Mouse (Mus musculus) hindbrain, embryonic 10.5 days (tissue): ENCODE measurements around the gene Tubgcp2. TPM values are rescaled to one million over a fixed set of nuclear protein-coding genes. Genes with fewer than 3 reads are reported as not detected.

Experiments used
- DNase-seq: peaks from one replicate; pipeline ENCODE4 v3.0.0-alpha.2; 2017; ENCODE audit warnings: low spot score
- H3K27ac ChIP-seq: fragments of 300-500 bp; sonication (generic); 2 replicates; pipeline ENCODE4 v1.5.1; 2016; ENCODE audit warnings: mild to moderate bottlenecking, moderate library complexity
- H3K27me3 ChIP-seq: fragments of 300-500 bp; sonication (generic); 2 replicates; pipeline ENCODE4 v1.6.1; 2016; ENCODE audit warnings: mild to moderate bottlenecking; ENCODE audit not compliant: poor library complexity, insufficient read depth, severe bottlenecking
- H3K36me3 ChIP-seq: fragments of 300-500 bp; sonication (generic); 2 replicates; pipeline ENCODE4 v1.6.1; 2016; ENCODE audit warnings: mild to moderate bottlenecking, moderate library complexity
- H3K4me1 ChIP-seq: fragments of 300-500 bp; sonication (generic); replicated peaks from 2 replicates; pipeline ENCODE4 v1.6.1; 2016; ENCODE audit warnings: mild to moderate bottlenecking
- H3K4me3 ChIP-seq: fragments of 300-500 bp; sonication (generic); 2 replicates; pipeline ENCODE4 v1.5.1; 2016; ENCODE audit warnings: mild to moderate bottlenecking, moderate library complexity
- H3K9me3 ChIP-seq: fragments of 300-500 bp; sonication (generic); 2 replicates; pipeline ENCODE4 v1.6.1; 2016; ENCODE audit warnings: mild to moderate bottlenecking, moderate library complexity
- WGBS: fragments of 180-500 bp; shearing (Covaris S2); methylation state at CpG from one replicate; pipeline ENCODE4 v1.1.7; 2016; 5-methylcytosine and 5-hydroxymethylcytosine counted together
- polyA plus RNA-seq: library from polyadenylated mRNA; unstranded; fragments of >200 nt; fragmentation: Nextera tagmentation; extraction: Ambion mirVana; gene quantifications from 2 replicates; pipeline ENCODE4 v1.2.1, GENCODE M21; 2016

The Tubgcp2 gene
- polyA plus RNA-seq, 1 experiment from 2014 or later: 82.2 TPM

DNA sequence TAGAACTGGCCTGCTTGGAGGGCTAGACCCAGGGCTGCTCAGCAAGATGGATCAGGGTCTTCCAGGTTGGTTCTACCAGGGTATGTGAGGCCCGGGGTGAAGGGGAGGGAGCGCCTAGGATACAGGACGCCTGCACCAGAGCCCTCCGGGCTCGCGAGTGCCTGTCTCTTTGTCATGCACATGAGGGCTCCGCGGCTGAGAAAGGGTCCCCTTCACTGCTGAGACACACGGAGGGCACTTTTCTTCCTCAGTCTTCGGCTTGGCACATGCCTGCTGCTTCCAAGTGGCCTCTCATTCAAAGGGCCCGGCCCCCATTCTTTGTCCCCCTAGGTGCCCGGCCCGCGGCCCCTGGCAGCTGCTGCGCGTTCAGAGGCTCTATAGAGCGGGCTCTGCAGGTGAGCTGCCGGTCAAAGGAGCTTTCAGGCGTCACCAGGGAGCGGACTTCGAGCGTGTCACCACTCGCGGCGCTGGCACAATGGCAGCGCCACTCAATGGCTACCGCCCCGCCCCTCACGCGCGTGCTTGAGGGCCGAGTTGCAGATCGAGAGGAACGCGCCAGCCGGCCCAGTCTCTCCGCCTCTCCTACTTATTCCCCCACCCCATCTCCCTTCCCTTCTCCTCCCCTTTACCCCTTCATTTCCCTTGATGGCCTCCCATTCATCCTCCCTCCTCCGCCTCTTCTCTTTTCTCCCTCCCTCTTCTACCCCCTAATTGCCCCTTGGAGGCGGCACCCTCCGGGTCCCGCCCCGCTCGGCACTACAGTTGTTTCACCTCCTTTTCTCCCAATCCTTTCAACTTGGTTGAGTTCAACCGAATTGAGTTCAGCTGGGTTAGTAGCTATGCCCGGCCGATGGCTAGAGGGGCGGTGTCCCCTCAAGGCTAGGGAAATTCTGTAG is 24.7 kb upstream of the Tubgcp2 start:
- H3K36me3 ChIP-seq: no peaks in the 10 kb centered on the region
- H3K27me3 ChIP-seq: peaks cover 99% of the 10 kb centered on the region
- under 1% methylated on average over 47 of the region's 47 CpGs for WGBS
- DNase-seq: peak; percentile 87
- no peaks in the 10 kb centered on the region for H3K9me3 ChIP-seq
- peak overlapping the region; percentile 52 for H3K4me3 ChIP-seq
- H3K27ac ChIP-seq: peak overlapping the region; percentile 95
- H3K4me1 ChIP-seq: peaks cover 88% of the 10 kb centered on the region

DNA sequence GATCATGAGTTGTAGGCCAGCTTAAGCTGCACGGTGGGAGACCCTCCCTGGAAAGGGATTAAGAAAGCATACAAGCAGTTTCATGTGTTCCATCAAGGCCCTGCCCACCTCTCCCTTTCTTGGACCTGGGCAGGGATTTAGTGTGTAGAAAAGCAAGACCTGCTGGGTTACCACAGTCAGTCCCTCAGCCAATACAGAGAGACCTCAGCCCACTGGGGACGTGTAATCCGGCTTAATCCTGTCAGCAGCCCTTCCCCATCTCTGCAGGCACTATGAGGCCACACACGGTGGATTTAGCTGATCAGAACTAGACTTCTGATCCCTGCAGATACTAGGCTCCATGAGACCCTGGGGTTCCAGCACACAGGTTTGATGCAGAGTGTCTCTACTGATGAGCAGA is 23.1 kb upstream of the Tubgcp2 start:
- Histone ChIP-seq H3K36me3 (no peaks in the 10 kb centered on the region), H3K9me3 (no peaks in the 10 kb centered on the region), H3K27me3 (peaks cover 100% of the 10 kb centered on the region), H3K4me1 (peaks cover 83% of the 10 kb centered on the region), H3K27ac (peak overlapping the region; percentile 95), H3K4me3 (peak overlapping the region; percentile 52)
- WGBS: 14% methylated on average over 4 of the region's 4 CpGs
- DNase-seq: peak; percentile 15

DNA sequence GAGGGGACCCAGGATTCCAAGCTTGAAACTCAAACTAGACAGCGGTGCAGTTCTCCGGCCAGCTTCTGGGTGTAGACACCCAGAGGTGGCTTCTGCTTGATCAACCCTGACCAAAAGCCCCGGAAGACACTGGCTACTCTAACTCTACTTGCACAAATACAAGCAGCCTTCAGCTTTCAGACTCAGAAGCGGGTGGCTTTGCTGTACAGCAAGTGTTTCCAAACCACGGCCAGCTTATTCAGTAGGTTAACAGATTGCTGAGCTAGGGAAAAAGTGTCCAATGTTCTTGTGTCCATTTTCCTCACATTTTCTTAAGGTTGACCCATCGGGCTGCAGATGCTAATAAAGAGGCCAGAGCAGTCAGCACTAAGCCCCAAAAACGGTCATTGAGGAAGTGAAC is 22.1 kb upstream of the Tubgcp2 start:
- DNase-seq: no peak
- WGBS: 13% methylated on average over 7 of the region's 7 CpGs
- Histone ChIP-seq H3K27me3 (peaks cover 99% of the 10 kb centered on the region), H3K36me3 (no peaks in the 10 kb centered on the region), H3K4me3 (peak overlapping the region; percentile 57), H3K9me3 (no peaks in the 10 kb centered on the region), H3K4me1 (peaks cover 77% of the 10 kb centered on the region), H3K27ac (peak overlapping the region; percentile 95)

DNA sequence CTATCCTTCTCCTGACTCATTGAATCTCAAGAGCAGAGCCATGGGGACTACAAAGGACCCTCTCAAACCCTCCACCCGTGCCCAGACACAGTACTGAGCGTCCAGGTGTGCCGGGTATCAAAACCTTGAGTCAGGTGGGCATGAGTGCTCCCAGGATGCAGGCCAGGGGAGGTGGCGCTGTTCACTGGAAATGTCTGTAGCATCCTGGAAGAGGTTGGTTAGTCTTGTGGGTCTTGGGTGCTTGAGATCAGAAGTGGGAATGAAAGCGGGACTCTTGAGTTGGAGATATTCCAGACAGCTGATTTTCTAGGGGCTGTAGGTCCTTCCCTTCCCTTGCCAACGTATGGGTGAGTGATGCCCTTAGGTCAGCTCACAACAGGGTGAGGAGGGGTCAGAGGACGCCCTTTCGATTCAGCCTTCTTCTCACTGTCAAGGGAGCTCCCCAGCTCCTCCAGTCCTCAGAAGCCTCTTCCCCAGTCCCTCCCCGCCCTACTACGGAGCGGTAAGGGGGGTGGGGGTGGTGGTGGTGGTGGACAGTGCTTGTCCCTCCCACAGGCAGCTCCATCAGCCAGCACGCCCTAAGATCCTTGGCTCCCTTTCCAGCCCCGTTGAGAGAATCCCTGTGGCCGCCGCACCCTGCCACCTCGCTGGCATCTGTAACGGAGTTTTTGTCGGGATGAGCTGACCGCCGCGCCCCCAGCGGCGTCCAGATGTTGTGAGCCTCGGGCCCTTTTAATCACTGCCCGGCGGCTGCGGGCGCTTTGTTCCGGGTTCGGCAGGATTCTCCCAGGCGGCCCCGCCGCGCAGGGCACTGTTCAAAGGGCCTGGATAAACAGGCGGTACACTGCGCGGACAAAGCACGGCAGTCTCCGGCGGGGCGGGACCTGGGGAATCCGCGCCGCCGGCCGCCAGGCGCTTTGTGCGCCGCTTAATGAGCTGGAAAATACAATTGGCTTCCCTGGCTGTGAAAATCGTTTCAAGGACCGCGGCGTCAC is 21.2 kb upstream of the Tubgcp2 start:
- WGBS: 2% methylated on average over 53 of the region's 53 CpGs

DNA sequence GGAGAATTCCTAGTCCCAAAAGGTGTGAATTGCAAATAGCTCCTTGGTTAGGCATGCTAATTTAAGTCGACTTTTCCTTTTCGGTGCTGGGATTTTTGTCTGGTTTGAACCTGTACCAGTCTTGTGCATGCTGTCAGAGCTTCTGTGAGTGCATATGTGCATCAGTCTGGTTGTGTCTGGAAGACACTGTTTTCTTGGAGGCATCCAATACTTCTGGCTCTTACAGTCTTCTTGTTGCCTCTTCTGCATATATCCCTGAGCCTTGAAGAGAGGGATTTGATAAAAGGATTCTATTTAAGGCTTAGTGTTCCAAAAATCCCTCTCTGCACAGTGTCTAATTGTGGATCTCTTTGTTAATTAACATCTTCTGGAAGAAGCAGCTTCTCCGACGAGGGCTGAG is 17.7 kb upstream of the Tubgcp2 start:
- Histone ChIP-seq H3K9me3 (no peaks in the 10 kb centered on the region), H3K4me3 (no peak overlapping the region), H3K36me3 (no peaks in the 10 kb centered on the region), H3K27ac (no peak overlapping the region), H3K4me1 (peaks cover 58% of the 10 kb centered on the region), H3K27me3 (peaks cover 99% of the 10 kb centered on the region)
- DNase-seq: no peak
- WGBS: 87% methylated on average over 4 of the region's 4 CpGs

More for the DNA sequence above, 21.2 kb upstream of the Tubgcp2 start:
- Histone ChIP-seq H3K4me3 (peak overlapping the region; percentile 57), H3K9me3 (no peaks in the 10 kb centered on the region), H3K36me3 (no peaks in the 10 kb centered on the region), H3K27me3 (peaks cover 99% of the 10 kb centered on the region), H3K27ac (peak overlapping the region; percentile 95), H3K4me1 (peaks cover 69% of the 10 kb centered on the region)
- DNase-seq: peak; percentile 91

DNA sequence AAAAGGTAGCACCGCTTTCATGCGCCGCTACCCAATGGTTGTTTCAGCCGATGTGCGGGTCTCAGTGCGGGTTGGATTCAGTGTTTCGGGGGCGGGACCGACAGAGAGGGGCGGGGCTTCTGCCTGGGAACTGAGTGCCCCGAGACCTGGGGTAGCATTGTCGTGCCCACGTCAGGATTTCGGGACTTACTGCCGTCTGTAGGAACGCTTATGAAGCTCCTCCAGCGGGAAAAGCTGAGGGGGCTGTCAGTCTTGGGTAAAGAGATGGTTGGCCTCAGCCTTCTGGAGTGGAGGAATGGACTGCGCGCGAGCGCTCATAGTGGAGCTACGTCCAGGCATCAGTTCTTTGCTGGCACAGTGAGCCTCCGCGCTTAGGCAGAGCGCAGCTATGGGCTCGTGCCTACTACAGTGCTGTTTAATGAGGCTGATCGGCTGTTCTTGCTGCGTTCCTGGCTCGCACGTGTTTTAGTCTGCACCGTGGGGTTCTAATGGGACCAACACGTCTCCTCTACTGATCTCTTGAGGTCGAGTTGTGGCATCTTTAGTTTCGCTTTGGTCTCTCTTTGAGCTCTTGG is 12.7 kb upstream of the Tubgcp2 start:
- H3K4me1 ChIP-seq: peaks cover 51% of the 10 kb centered on the region
- under 1% methylated on average over 34 of the region's 34 CpGs for WGBS
- H3K9me3 ChIP-seq: no peaks in the 10 kb centered on the region
- peak overlapping the region; percentile 86 for H3K27ac ChIP-seq
- H3K4me3 ChIP-seq: peak overlapping the region; percentile 65
- peak; percentile 80 for DNase-seq
- H3K27me3 ChIP-seq: peaks cover 99% of the 10 kb centered on the region
- H3K36me3 ChIP-seq: peaks cover 15% of the 10 kb centered on the region; the same call in 1 of the 2 replicates

DNA sequence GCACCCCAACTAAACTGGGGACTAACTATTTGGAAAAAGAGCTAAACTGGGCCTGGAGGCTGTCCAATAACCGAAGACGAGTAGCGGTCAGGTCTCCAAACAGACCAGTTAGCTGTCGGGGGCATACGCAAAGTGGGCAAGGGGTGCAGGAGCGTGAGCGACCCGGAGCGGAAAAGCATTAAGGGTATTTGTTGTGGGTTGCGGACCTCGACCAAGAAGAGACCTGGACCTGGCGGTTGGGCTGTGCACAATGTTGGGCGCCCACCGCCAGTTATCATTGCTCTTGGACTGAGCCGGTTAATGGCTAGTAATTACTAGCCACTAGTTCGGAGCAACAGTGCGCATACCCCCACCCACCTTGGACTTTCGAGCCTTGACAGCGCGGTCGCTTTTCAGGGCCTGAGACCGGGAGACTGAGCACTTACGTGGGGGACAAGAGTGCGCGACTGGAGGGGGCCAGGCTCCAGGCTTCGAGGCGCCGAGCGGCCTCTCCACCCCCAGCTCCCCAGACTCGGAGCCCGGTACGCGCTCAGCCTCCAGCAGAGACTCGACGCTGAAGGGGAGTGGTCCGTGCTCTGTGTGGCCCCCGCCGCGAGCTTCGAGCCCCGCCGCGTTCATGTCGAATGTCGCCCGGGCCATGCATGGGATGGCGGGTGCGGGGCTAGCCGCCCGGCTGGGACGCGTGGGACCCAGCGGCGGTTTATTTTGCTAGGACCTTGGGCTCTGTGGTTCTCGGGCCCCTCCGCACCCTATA is 12.1 kb upstream of the Tubgcp2 start, which contains the start of gene Msx3:
Gene Msx3 (minus strand): TSS at position 729 of the 754 bp plus-strand sequence.
- under 1% methylated on average over 56 of the region's 56 CpGs for WGBS
- H3K4me3 ChIP-seq: peak within 1 kb of the TSS; percentile 65
- H3K9me3 ChIP-seq: no peaks in the 10 kb centered on the region
- H3K4me1 ChIP-seq: peaks cover 51% of the 10 kb centered on the region
- H3K27me3 ChIP-seq: peaks cover 97% of the 10 kb centered on the region
- H3K36me3 ChIP-seq: peaks cover 15% of the 10 kb centered on the region; the same call in 1 of the 2 replicates
- H3K27ac ChIP-seq: peak within 1 kb of the TSS; percentile 86
- peak; percentile 58 for DNase-seq

DNA sequence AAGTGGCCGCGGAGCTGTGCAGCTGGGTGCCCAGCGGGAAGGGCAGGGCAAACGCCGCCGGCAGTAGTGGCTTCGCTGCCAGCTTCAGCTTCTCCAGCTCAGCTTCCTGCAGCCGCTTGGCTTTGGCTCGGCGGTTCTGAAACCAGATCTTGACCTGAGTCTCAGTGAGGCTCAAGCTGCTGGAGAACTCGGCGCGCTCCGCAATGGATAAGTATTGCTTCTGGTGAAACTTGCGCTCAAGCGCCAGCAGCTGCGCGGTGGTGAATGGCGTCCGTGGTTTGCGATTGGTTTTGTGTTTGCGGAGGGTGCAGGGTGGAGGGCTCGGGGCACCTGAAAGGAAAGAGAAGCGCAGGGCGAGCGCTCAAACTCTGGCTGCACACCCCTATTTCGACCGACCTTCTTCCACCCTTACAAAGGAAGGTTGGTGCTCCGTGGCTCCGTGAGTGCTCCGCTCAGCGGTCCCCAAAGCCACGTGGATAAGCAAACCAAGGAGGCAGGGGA is 11.4 kb upstream of the Tubgcp2 start:
- Histone ChIP-seq H3K27ac (peak overlapping the region; percentile 86), H3K27me3 (peaks cover 90% of the 10 kb centered on the region), H3K9me3 (no peaks in the 10 kb centered on the region), H3K4me1 (peaks cover 51% of the 10 kb centered on the region), H3K4me3 (peak overlapping the region; percentile 65), H3K36me3 (peaks cover 15% of the 10 kb centered on the region; the same call in 1 of the 2 replicates)
- under 1% methylated on average over 33 of the region's 33 CpGs for WGBS
- peak; percentile 65 for DNase-seq

DNA sequence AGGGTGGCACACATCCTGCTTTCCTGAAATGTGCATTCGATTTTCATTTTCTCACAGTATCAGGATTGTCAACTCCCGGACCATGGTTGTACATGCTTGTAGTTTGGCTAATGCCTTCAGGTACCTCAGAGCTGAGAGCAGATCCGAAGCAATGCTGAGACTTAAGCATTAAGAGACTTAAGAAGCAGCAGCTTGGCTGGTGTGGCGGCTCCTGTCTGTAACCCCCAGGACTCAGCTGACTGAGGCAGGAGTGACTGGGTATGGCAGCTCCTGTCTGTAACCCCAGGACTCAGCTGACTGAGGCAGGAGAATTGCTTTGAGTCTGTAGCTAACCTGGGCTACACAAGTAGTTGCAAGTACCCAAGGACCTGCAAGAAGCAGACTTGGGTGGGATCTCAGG is 9.1 kb upstream of the Tubgcp2 start:
- Histone ChIP-seq H3K9me3 (no peaks in the 10 kb centered on the region), H3K27ac (no peak overlapping the region), H3K27me3 (peaks cover 67% of the 10 kb centered on the region), H3K4me3 (peak overlapping the region; percentile 65), H3K4me1 (peaks cover 38% of the 10 kb centered on the region), H3K36me3 (peaks cover 24% of the 10 kb centered on the region)
- no peak for DNase-seq
- 82% methylated on average over 4 of the region's 4 CpGs for WGBS

DNA sequence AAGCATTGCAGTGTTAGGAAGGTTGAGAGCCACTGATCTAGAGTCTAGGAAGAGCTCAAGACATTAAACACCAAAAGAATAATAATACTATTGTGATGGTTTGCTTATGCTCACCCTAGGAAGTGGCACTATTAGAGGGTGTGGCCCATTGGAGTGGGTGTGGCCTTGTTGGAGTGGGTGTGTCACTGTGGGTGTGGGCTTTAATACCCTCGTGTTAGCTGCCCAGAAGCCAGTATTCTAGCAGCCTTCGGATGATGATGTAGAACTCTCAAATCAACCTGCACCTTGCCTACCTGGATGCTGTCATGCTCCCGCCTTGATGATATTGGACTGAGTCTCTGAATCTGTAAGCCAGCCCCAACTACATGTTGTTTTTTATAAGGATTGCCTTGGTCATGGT is 6.3 kb upstream of the Tubgcp2 start:
- H3K9me3 ChIP-seq: no peaks in the 10 kb centered on the region
- H3K4me1 ChIP-seq: peaks cover 12% of the 10 kb centered on the region
- DNase-seq: no peak
- H3K4me3 ChIP-seq: no peak overlapping the region
- H3K36me3 ChIP-seq: peaks cover 47% of the 10 kb centered on the region
- H3K27me3 ChIP-seq: peaks cover 39% of the 10 kb centered on the region
- H3K27ac ChIP-seq: no peak overlapping the region
- WGBS: 70% methylated on average over 3 of the region's 3 CpGs

DNA sequence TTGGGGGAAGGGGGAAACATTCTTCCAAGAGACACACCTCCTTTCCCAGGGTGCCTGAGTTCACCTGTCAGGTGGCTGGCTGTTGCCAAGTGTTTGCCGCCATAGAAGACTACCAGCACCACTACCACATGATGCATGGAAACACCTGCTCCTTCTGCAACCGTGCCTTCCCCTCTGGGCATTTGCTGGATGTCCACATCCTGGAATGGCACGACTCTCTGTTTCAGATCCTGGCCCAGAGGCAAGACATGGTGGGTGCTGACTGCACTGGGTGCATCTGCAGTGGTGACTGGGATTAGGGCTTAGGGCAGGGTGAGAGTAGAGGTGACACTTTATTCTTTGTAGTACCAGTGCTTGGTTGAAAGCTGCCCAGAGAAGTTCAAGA is 694 bp upstream of the Tubgcp2 start:
- H3K27me3 ChIP-seq: no peaks in the 10 kb centered on the region
- H3K27ac ChIP-seq: peak overlapping the region; percentile 96
- peaks cover 58% of the 10 kb centered on the region for H3K36me3 ChIP-seq
- peaks cover 26% of the 10 kb centered on the region for H3K4me1 ChIP-seq
- no peaks in the 10 kb centered on the region for H3K9me3 ChIP-seq
- peak overlapping the region; percentile 83 for H3K4me3 ChIP-seq
- 61% methylated on average over 3 of the region's 3 CpGs for WGBS
- DNase-seq: no peak
